Mouse (Mus musculus) C2C12 (cell line): ENCODE measurements around the gene Evi2a. TPM values are rescaled to one million over a fixed set of nuclear protein-coding genes. Genes with fewer than 3 reads are reported as not detected.

Experiments
- H3K27me3 ChIP-seq: one replicate; pipeline ENCODE4 v1.6.1; 2011; ENCODE audit not compliant: control insufficient read depth, insufficient read depth, insufficient read length
- H3K36me3 ChIP-seq: one replicate; pipeline ENCODE4 v1.6.1; 2011; ENCODE audit not compliant: control insufficient read depth, insufficient read depth
- H3K4me3 ChIP-seq: one replicate; pipeline ENCODE4 v1.5.1; 2011; ENCODE audit warnings: mild to moderate bottlenecking, control low read depth; ENCODE audit not compliant: poor library complexity, insufficient read depth, severe bottlenecking
- H3K79me2 ChIP-seq: one replicate; pipeline ENCODE4 v1.6.1; 2011; ENCODE audit not compliant: control insufficient read depth, insufficient read depth
- H3K79me3 ChIP-seq: one replicate; pipeline ENCODE4 v1.6.1; 2011; ENCODE audit warnings: low read depth, control low read depth
- H3ac ChIP-seq: one replicate; pipeline ENCODE3; 2011; ENCODE audit warnings: low read depth; ENCODE audit not compliant: control insufficient read depth, insufficient read length
- CEBPB ChIP-seq: IDR thresholded peaks from one replicate; pipeline ENCODE4 v1.6.1; 2011; ENCODE audit warnings: low read depth, mild to moderate bottlenecking, control low read depth, moderate library complexity
- CTCF ChIP-seq: IDR thresholded peaks from one replicate; pipeline ENCODE4 v1.5.1; 2011; ENCODE audit not compliant: control insufficient read depth, insufficient read depth, insufficient read length
- FOSL1 ChIP-seq: IDR thresholded peaks from one replicate; pipeline ENCODE4 v1.8.0; 2011; ENCODE audit warnings: mild to moderate bottlenecking, low read length; ENCODE audit not compliant: poor library complexity, insufficient read depth, severe bottlenecking
- MAX ChIP-seq: IDR thresholded peaks from one replicate; pipeline ENCODE4 v1.6.1; 2011; ENCODE audit warnings: mild to moderate bottlenecking, control low read depth
- MYOD1 ChIP-seq: IDR thresholded peaks from one replicate; pipeline ENCODE4 v1.6.1; 2011; ENCODE audit warnings: low read depth; ENCODE audit not compliant: control insufficient read depth, insufficient read length
- MYOG ChIP-seq: IDR thresholded peaks from one replicate; pipeline ENCODE4 v1.6.1; 2011; ENCODE audit not compliant: control insufficient read depth, insufficient read length; ENCODE audit errors: extremely low read depth
- USF1 ChIP-seq: IDR thresholded peaks from one replicate; pipeline ENCODE4 v1.6.1; 2011; ENCODE audit warnings: low read depth, mild to moderate bottlenecking, control low read depth, moderate library complexity
- long read RNA-seq, 2 experiments: library from polyadenylated mRNA; unstranded; transcript quantifications; one replicate each; pipeline ENCODE4 v2.0.0; 2019 to 2020
- polyA plus RNA-seq: library from polyadenylated mRNA; unstranded; fragments of >200 nt; fragmentation: generic; extraction: Trizol; gene quantifications from one replicate; pipeline ENCODE4 v1.2.1, GENCODE M21; 2012; ENCODE audit warnings: missing spikeins

The Evi2a gene
- 12.9 TPM for polyA plus RNA-seq
- long read RNA-seq, experiment 1, transcript Evi2a-201 (2 exons, 1,463 nt) = major isoform, 52 of 60 reads
- long read RNA-seq, experiment 1, partial matches to known transcripts = 0 of 60 reads
- long read RNA-seq, experiment 1, other reads (novel, unspliced or antisense) = 5 of 60 reads
- long read RNA-seq, experiment 2, transcript Evi2a-205 (2 exons, 2,289 nt) = minor isoform, 12 of 68 reads
- long read RNA-seq, experiment 2, transcript Evi2a-201 (2 exons, 1,463 nt) = major isoform, 44 of 68 reads
- long read RNA-seq, experiment 2, partial matches to known transcripts = 0 of 68 reads
- long read RNA-seq, experiment 2, other reads (novel, unspliced or antisense) = 12 of 68 reads

- TF ChIP-seq CEBPB (no peak), USF1 (no peak), CTCF (no peak), MAX (peak; percentile 52), FOSL1 (peak; percentile 28), MYOG (no peak), MYOD1 (peak; percentile 92)
- Histone ChIP-seq H3K79me3 (no peaks in the 10 kb centered on the region), H3K27me3 (no peaks in the 10 kb centered on the region), H3K4me3 (peak within 1 kb of the TSS; percentile 21), H3K79me2 (peaks cover 31% of the 10 kb centered on the region), H3ac (peak within 1 kb of the TSS; percentile 63), H3K36me3 (peaks cover 40% of the 10 kb centered on the region)
These were observed at the start of gene Evi2a, which contains the start of gene Evi2 for GRCm38 (mm10) chr11:79530333-79530761. Gene Evi2a (minus strand): TSS chr11:79530609. Gene Evi2 (minus strand): TSS chr11:79530589.

- TF ChIP-seq CEBPB (no peak), FOSL1 (no peak), MAX (no peak), CTCF (peak; percentile 25), USF1 (no peak), MYOG (no peak)
- H3K4me3 ChIP-seq = no peak overlapping the region
- peaks cover 26% of the 10 kb centered on the region for H3K36me3 ChIP-seq
- H3K79me3 ChIP-seq = no peaks in the 10 kb centered on the region
- H3K27me3 ChIP-seq = no peaks in the 10 kb centered on the region
- no peak overlapping the region for H3ac ChIP-seq
- H3K79me2 ChIP-seq = no peaks in the 10 kb centered on the region
These were observed 47.3 kb upstream of the Evi2a start for GRCm38 (mm10) chr11:79577741-79578140.

DNA sequence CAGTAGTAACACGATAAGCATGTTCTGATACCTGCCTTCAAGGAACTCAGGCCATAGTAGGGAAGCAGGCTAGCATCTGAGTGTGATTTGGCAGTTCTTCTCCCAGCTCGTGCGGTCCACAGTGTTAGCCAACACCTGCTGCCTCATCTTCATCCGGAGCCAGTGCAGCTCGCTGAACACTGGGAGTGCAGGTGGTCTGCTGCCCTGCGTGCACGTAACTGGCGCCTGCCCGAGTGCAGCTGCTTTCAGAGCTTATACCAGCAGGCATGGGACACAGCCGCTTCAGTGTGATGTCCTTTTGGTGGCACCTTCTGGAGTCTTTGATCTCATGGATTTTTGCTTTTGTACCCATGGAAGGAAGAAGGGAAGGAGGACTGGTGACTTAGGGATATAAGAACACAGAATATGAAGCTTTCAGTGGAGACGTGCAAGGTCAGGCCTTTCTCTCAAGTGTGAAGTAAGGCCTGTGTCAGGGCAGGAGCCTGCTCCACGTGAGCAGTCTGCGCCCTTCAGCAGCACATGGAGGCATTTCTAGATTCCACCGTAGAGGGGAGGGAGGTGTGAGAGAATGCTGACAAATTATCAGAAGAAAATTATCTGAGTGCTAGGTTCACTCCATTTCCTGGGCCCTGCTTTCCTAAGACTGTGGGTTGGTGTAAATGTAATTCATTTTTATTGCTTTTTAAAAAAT lies 45.1 kb upstream of the Evi2a start:
- Histone ChIP-seq H3K79me2 (no peaks in the 10 kb centered on the region), H3ac (no peak overlapping the region), H3K79me3 (no peaks in the 10 kb centered on the region), H3K36me3 (peaks cover 48% of the 10 kb centered on the region), H3K27me3 (no peaks in the 10 kb centered on the region), H3K4me3 (no peak overlapping the region)
- TF ChIP-seq CEBPB (no peak), CTCF (no peak), MAX (no peak), MYOG (no peak), USF1 (no peak), FOSL1 (no peak), MYOD1 (no peak)

DNA sequence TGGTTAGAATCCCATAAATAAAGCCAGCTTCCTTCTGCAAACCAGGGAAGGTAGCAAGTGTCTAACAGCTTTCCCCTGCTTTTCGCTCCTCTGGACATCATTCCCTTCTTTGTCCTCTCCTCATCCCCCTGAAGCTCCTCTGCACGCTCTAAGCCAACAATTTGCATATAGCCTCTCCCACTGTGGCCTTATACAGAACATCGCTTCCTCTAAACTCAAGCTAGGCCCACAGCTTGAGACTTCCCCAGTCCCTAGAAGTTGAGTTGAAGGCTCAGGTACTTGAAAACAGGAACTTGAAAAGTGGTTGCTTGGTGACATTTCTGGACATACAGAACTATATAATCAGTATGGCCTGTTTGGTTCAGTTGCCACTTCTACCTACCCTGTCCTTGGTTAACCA lies 43.4 kb upstream of the Evi2a start:
- Histone ChIP-seq H3ac (no peak overlapping the region), H3K36me3 (peaks cover 51% of the 10 kb centered on the region), H3K79me3 (no peaks in the 10 kb centered on the region), H3K4me3 (no peak overlapping the region), H3K79me2 (no peaks in the 10 kb centered on the region), H3K27me3 (no peaks in the 10 kb centered on the region)
- TF ChIP-seq MYOG = no peak
- TF ChIP-seq FOSL1 = no peak
- no peak for TF ChIP-seq CTCF
- TF ChIP-seq USF1 = no peak
- TF ChIP-seq MYOD1 = no peak
- TF ChIP-seq CEBPB = no peak

- no peaks in the 10 kb centered on the region for H3K79me3 ChIP-seq
- no peaks in the 10 kb centered on the region for H3K79me2 ChIP-seq
- no peak overlapping the region for H3ac ChIP-seq
- no peak overlapping the region for H3K4me3 ChIP-seq
- no peak for TF ChIP-seq CTCF
- TF ChIP-seq MAX = no peak
- no peak for TF ChIP-seq FOSL1
- no peak for TF ChIP-seq MYOG
- TF ChIP-seq CEBPB = no peak
- no peak for TF ChIP-seq MYOD1
- TF ChIP-seq USF1 = no peak
- no peaks in the 10 kb centered on the region for H3K27me3 ChIP-seq
- peaks cover 70% of the 10 kb centered on the region for H3K36me3 ChIP-seq
These were observed 39.9 kb upstream of the Evi2a start for GRCm38 (mm10) chr11:79570319-79570718.
